Mouse (Mus musculus) kidney, embryonic 14.5 days (tissue): Measurements from ENCODE around the gene Scn3b. TPM values are rescaled to one million over a fixed set of nuclear protein-coding genes. Genes with fewer than 3 reads are reported as not detected.

Source experiments
- ATAC-seq: fragments of 200-750 bp; cut with Nextera tagmentation; 2 replicates; pipeline ENCODE4 v1.8.0; 2017; ENCODE audit warnings: moderate number of reproducible peaks, mild to moderate bottlenecking, moderate TSS enrichment, moderate library complexity; ENCODE audit not compliant: low FRiP score, low TSS enrichment
- H3K27ac ChIP-seq: fragments of 300-500 bp; sonication (generic); 2 replicates; pipeline ENCODE4 v1.5.1; 2014; ENCODE audit warnings: low read depth, mild to moderate bottlenecking, low read length, moderate library complexity, mixed read lengths
- H3K27me3 ChIP-seq: fragments of 300-500 bp; sonication (generic); 2 replicates; pipeline ENCODE4 v1.6.1; 2014; ENCODE audit warnings: mild to moderate bottlenecking, low read length; ENCODE audit not compliant: control insufficient read depth, insufficient read depth
- H3K36me3 ChIP-seq: fragments of 300-500 bp; sonication (generic); 2 replicates; pipeline ENCODE4 v1.6.1; 2014; ENCODE audit warnings: low read length, mixed read lengths; ENCODE audit not compliant: control insufficient read depth, insufficient read depth
- H3K4me1 ChIP-seq: fragments of 300-500 bp; sonication (generic); 2 replicates; pipeline ENCODE4 v1.6.1; 2014; ENCODE audit warnings: low read length, mixed read lengths; ENCODE audit not compliant: control insufficient read depth, insufficient read depth
- H3K4me2 ChIP-seq: fragments of 300-500 bp; sonication (generic); replicated peaks from 2 replicates; pipeline ENCODE4 v1.6.1; 2014; ENCODE audit warnings: low read depth, mild to moderate bottlenecking, low read length
- H3K4me3 ChIP-seq: fragments of 300-500 bp; sonication (generic); 2 replicates; pipeline ENCODE4 v1.5.1; 2014; ENCODE audit warnings: mild to moderate bottlenecking, low read length
- H3K9ac ChIP-seq: fragments of 300-500 bp; sonication (generic); 2 replicates; pipeline ENCODE4 v1.6.1; 2014; ENCODE audit warnings: low read depth, mild to moderate bottlenecking, low read length, moderate library complexity
- H3K9me3 ChIP-seq: fragments of 300-500 bp; sonication (generic); 2 replicates; pipeline ENCODE4 v1.6.1; 2016; ENCODE audit warnings: low read length; ENCODE audit not compliant: control insufficient read depth
- WGBS: fragments of 180-500 bp; shearing (Covaris S2); extraction: QIAGEN DNeasy Blood & Tissue Kit; methylation state at CpG from one replicate; pipeline ENCODE4 v1.1.7; 2014; 5-methylcytosine and 5-hydroxymethylcytosine counted together
- polyA plus RNA-seq: library from polyadenylated mRNA; unstranded; fragments of >200 nt; fragmentation: Nextera tagmentation; extraction: Ambion mirVana; gene quantifications from 2 replicates; pipeline ENCODE4 v1.2.1, GENCODE M21; 2014

Scn3b gene
- polyA plus RNA-seq, 1 experiment from 2014 or later: 0.24 TPM

DNA sequence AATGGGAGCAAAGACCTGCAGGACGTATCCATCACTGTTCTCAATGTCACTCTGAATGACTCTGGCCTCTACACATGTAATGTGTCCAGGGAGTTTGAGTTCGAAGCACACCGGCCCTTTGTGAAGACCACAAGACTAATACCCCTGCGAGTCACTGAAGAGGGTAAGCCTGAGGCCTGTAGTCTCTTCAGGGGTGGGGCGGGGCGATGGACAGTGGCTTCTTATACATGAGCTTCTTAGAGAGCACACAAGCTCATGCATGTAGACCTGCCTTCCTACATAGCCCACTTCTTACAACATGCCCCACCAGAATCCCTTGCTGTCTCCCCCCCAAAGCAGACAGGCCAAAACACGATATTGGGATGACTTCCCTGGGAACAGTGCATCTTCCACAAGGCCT, 10.4 kb downstream of the Scn3b start:
- ATAC-seq: no peak
- Histone ChIP-seq H3K4me1 (no peaks in the 10 kb centered on the region), H3K9me3 (no peaks in the 10 kb centered on the region), H3K27me3 (no peaks in the 10 kb centered on the region), H3K4me2 (no peak overlapping the region), H3K27ac (no peak overlapping the region), H3K9ac (no peak overlapping the region), H3K36me3 (no peaks in the 10 kb centered on the region), H3K4me3 (no peak overlapping the region)
- WGBS: 91% methylated on average over 7 of the region's 7 CpGs

DNA sequence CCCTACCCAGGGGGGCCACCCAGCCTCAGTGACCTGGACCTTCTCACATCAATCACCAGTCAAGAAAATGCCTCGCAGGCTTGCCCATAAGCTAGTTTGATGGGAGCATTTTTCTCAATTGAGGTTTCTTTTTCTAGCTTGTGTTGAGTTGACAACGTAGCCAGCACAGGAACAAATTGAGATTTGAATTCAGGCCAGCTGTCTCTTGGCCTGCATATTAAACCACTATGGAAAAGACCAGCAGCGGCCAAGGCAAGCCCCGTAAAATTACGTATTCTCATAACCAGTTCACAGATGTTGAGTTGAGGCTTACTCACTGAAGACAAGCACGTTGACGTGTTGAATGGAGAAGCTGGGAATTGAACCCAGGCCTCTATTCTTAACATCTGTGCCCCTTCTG, 14.0 kb downstream of the Scn3b start:
- Histone ChIP-seq H3K4me1 (no peaks in the 10 kb centered on the region), H3K27me3 (no peaks in the 10 kb centered on the region), H3K4me3 (no peak overlapping the region), H3K27ac (no peak overlapping the region), H3K9ac (no peak overlapping the region), H3K36me3 (no peaks in the 10 kb centered on the region), H3K9me3 (no peaks in the 10 kb centered on the region), H3K4me2 (no peak overlapping the region)
- 88% methylated on average over 7 of the region's 7 CpGs for WGBS
- ATAC-seq: no peak

DNA sequence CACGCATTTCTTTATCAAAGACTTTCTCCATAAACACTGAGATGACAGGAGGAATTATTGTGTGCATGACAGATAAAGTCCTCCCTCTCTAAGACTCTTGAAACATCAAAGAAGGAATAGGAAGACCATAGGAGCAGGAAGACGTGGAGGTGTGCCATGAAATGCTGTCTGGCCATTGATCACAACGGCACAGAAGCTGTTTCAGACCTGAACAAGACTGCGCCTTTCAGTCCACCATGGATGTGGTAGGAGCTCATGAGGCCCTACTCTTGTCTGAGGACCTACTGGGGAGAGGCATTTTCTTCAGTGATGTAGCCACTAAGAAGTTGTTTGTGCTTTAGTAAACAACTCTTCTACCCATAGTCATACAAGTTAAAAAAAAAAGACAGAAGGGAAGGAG, 23.5 kb downstream of the Scn3b start:
- H3K4me2 ChIP-seq: no peak overlapping the region

DNA sequence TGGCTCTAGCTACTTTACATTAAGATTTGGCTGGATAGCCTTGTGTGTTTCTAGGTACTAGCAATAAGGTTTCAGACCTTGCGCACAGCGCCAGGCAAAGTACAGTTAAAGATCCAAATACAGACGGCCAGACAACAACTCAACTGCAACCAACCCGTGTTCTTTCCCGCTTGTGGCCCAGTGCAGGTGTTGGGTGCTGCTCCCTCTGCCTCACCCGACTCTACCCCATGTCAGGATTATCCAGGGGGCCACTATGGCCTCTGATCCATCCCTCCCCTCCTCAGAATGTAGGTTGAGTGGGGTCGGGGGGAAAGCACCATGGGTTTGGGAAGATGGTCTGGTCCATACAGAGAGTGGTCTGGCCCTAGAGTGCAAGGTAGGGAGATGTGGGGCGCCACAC, 24.3 kb downstream of the Scn3b start:
- ATAC-seq: no peak
- Histone ChIP-seq H3K36me3 (peaks cover 13% of the 10 kb centered on the region; the same call in 1 of the 2 replicates), H3K9ac (no peak overlapping the region), H3K4me1 (no peaks in the 10 kb centered on the region), H3K27me3 (no peaks in the 10 kb centered on the region), H3K27ac (no peak overlapping the region), H3K9me3 (no peaks in the 10 kb centered on the region), H3K4me2 (no peak overlapping the region), H3K4me3 (no peak overlapping the region)
- WGBS: 89% methylated on average over 8 of the region's 8 CpGs

More for the DNA sequence above, 23.5 kb downstream of the Scn3b start:
- H3K36me3 ChIP-seq: peaks cover 11% of the 10 kb centered on the region; the same call in 1 of the 2 replicates
- no peak overlapping the region for H3K4me3 ChIP-seq
- H3K9ac ChIP-seq: no peak overlapping the region
- WGBS: 86% methylated on average over 4 of the region's 4 CpGs
- no peaks in the 10 kb centered on the region for H3K4me1 ChIP-seq
- H3K27ac ChIP-seq: no peak overlapping the region
- no peaks in the 10 kb centered on the region for H3K27me3 ChIP-seq
- ATAC-seq: no peak
- H3K9me3 ChIP-seq: no peaks in the 10 kb centered on the region

DNA sequence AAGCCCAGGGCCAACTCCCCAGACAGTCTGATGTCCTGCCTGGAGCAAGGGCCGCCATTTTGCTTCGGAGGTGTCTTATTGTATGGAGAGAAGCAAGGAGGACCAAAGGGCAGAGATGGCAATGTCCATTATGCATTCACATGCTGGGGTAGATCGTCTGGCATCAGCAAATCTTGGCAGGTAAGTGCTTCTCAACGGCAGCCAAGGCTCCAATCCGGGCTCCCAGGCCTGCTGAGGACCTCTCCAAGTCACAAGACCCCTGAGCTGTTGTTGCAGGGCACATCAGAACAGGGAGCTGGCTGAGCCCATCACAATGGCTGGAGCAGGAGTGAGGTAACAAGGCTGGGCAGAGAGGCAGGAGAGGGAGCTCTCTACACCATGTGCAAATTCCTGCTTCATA, 24.7 kb downstream of the Scn3b start:
- Histone ChIP-seq H3K4me3 (no peak overlapping the region), H3K27me3 (no peaks in the 10 kb centered on the region), H3K9me3 (no peaks in the 10 kb centered on the region), H3K36me3 (peaks cover 13% of the 10 kb centered on the region; the same call in 1 of the 2 replicates), H3K9ac (no peak overlapping the region), H3K4me1 (no peaks in the 10 kb centered on the region), H3K4me2 (no peak overlapping the region), H3K27ac (no peak overlapping the region)
- 98% methylated on average over 5 of the region's 5 CpGs for WGBS
- ATAC-seq: no peak

DNA sequence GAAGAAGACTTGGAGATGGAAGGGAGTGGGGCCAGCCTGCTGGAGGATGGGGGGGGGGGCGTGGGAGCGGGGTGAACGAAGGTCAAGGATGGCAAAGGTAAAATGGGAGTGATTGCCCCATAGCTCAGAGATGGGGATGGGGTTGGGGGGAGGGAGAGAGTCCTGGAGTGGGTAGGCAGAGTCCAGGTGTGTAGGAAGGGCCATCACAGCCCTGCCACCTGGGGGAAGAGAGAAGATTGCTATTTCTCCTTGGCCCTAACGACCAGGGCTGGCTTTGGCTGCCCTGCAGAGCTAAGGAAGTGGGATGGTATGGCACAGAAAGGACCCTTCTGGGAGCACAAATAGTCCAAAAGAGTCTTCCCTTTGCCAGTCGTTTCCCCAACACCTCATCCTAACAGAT, 25.2 kb downstream of the Scn3b start:
- H3K27me3 ChIP-seq: no peaks in the 10 kb centered on the region
- ATAC-seq: no peak
- peaks cover 13% of the 10 kb centered on the region; the same call in 1 of the 2 replicates for H3K36me3 ChIP-seq

DNA sequence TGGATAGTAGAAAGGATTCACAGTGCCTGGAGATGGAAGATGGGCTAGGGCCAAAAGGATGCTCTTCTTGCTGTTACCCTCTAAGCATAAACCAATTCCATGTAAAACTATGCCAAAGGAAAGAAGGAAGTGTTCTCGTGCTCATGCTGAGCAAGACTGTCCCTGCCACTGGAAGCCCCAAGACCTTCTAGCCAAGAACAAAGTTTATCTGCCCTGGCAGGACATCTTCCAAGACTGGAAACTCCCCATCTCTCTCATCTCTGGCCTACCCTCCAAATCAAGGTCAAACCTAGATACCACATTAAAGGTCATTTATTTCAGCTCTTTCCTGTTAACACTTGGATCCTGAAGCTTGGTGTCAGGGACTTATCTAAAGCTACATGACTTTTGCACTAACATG, 25.8 kb downstream of the Scn3b start:
- no peak overlapping the region for H3K4me2 ChIP-seq
- no peak for ATAC-seq
- no peaks in the 10 kb centered on the region for H3K9me3 ChIP-seq
- H3K4me1 ChIP-seq: no peaks in the 10 kb centered on the region
- H3K4me3 ChIP-seq: no peak overlapping the region
- peaks cover 19% of the 10 kb centered on the region; the same call in 1 of the 2 replicates for H3K36me3 ChIP-seq
- 94% methylated on average over 1 of the region's 1 CpGs for WGBS
- no peak overlapping the region for H3K9ac ChIP-seq
- no peaks in the 10 kb centered on the region for H3K27me3 ChIP-seq
- no peak overlapping the region for H3K27ac ChIP-seq

More for the DNA sequence above, 25.2 kb downstream of the Scn3b start:
- H3K9me3 ChIP-seq: no peaks in the 10 kb centered on the region
- H3K27ac ChIP-seq: no peak overlapping the region
- no peaks in the 10 kb centered on the region for H3K4me1 ChIP-seq
- H3K4me2 ChIP-seq: no peak overlapping the region
- WGBS: 88% methylated on average over 5 of the region's 5 CpGs
- H3K4me3 ChIP-seq: no peak overlapping the region
- no peak overlapping the region for H3K9ac ChIP-seq

DNA sequence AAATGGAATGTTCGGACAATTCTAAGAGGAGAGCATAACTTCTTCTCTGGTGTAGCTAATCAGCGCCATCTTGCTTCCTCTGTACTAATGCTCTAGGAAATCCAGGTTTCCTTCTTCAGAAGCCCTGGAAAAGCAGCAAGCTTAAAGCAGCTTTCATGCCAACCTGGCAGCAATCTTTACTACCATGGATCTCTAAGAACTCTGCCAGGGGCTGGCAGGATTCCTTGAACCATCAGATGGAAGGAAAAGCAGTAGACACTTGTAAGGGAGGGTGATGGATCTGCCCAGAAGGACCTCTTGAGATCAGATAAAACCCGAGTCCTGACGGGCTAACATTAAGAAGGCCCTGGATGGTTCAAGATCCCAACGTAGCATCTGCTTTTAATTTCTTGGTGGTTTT, 27.2 kb downstream of the Scn3b start:
- 94% methylated on average over 5 of the region's 5 CpGs for WGBS
- H3K4me2 ChIP-seq: no peak overlapping the region
- ATAC-seq: no peak
- H3K27me3 ChIP-seq: no peaks in the 10 kb centered on the region
- no peak overlapping the region for H3K27ac ChIP-seq
- no peak overlapping the region for H3K4me3 ChIP-seq
- no peaks in the 10 kb centered on the region for H3K4me1 ChIP-seq
- H3K9me3 ChIP-seq: no peaks in the 10 kb centered on the region
- H3K36me3 ChIP-seq: peaks cover 20% of the 10 kb centered on the region; the same call in 1 of the 2 replicates
- H3K9ac ChIP-seq: no peak overlapping the region

DNA sequence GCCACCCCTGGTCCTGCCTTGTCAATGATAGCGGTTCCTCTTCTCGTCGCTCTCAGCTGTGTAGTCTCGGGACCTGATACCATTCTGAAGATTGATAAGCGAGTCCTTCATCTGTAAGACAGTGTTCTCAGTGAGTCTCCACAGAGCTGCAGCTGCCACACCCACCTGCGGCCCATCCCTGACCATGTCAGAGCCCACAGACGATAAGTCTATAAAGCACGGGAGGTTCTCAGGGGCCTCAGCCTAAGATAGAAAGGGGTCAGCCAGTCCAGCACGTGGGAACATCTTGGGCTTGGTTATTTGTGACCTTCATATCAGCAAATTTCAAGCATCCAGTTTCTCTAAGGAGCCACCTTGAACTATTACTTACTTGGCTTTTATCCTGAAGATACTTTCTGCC, 29.0 kb downstream of the Scn3b start:
- Histone ChIP-seq H3K27ac (no peak overlapping the region), H3K9ac (no peak overlapping the region), H3K4me1 (no peaks in the 10 kb centered on the region), H3K9me3 (no peaks in the 10 kb centered on the region), H3K36me3 (peaks cover 22% of the 10 kb centered on the region; the same call in 1 of the 2 replicates), H3K4me3 (no peak overlapping the region), H3K4me2 (no peak overlapping the region), H3K27me3 (no peaks in the 10 kb centered on the region)
- ATAC-seq: no peak
- WGBS: 92% methylated on average over 9 of the region's 9 CpGs
